Mouse (Mus musculus): ENCODE results near the gene Cfap69.

DNA sequence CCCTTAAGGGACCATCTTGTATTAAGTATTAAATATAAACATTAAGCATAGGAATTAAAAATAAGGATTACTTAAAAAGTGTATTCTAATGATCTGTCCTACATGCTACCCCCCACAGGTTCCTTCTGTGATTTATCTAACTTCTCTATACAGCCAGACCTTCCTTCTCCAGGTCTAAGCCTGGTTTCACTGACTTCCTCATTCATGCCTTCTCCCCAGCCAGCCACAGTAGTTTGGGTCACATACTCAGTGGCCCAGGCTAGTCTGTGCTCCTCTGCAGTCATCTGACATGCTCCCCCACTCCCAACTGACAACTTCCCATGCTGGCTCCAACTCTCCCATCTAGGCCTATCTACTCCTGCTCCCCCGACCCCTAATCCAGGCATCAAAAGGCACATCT is 112.9 kb downstream of the Cfap69 start:
- TF ChIP-seq POLR2A (IDR thresholded peaks at IDR 0.05; ENCODE audit: borderline replicate concordance, extremely low read depth, low read depth, low read length) (no peak), CTCF (IDR thresholded peaks at IDR 0.05; ENCODE audit: insufficient read depth, low read length) (no peak)

All from lung, adult 2 months (tissue).